Mouse (Mus musculus): ENCODE data around the gene Itga9. TPM values are rescaled to one million over a fixed set of nuclear protein-coding genes. Genes with fewer than 3 reads are reported as not detected.

The Itga9 gene
- total RNA-seq, 2 experiments from 2014 or later, result 97.8 to 111 TPM

DNA sequence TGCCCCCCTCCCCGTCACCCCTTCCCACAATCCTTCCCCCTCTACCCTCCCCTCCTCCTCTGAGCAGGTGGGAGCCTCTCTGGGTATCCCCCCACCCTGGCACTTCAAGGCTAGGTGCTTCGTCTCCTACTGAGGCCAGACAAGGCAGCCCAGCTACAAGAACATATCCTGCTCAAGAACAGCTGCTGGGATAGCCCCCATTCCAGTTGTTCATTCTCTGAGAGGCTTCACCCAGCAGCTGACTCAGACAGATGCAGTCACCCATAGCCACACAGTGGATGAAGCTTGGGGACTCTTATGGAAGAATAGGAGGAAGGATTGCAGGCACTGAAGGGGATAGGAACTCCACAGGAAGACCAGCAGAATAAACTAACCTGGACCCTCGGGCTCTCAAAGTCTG, 157.2 kb downstream of the Itga9 start:
- no peak for DNase-seq (ENCODE audit: low spot score in 2 of 2)

DNA sequence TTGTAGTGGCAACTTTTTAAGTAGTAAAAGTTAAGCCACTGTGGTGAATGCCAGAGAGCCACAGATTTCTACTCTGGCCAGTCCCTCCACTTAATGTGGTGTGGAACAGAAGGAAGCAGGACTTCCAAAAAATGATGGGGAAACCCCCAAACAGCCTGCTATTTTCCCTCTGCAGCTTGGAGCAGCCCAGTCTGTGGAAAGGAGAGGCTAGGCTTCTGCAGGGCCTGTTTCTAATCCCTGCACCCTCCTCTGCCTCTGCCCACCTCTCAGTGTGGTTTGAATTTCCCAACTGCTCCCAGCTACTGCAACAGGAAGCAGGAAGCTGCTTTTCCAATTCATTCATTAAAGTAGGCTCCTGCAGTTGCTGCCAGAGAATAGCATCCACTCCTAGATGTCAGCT, 158.6 kb downstream of the Itga9 start:
- no peak for DNase-seq (ENCODE audit: low spot score in 2 of 2)

DNA sequence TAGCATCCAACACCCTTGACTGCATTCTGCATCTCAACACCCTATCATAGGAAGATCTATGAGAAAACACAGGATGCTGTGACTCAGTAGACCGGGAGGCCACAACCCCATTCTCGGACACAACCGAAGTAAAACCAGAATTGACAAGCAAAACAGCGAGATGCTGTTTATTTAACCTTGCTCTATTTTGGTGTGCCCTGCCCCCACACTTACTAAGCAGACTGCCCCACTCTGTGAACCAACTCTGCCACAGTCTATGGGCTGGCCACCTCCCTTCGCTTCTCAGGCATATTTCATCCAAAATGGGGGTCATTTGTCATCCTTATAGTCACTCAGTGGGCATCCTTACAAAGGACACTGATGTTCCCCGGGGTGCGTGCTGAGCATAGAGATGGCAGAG, 160.5 kb downstream of the Itga9 start:
- DNase-seq (ENCODE audit: low spot score in 2 of 2), result no peak

DNA sequence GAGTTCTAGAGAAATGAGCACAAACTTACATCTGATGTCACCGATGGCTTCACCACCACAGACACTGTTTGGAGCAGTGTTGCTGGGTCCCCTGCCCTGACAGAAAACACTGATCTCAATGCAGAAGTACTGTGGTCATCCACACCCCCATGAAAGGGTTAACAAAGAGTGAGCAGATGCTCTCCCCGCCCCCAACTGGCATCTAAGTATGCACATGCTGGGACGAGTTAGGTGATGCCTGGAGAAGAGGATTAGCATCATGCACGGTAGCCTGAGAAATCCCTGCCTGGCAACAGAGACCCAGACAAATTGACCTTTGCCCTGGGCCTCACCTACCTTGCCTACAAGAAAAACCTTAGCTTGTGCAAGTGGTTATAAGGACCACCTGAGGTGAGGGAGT, 162.1 kb downstream of the Itga9 start:
- DNase-seq (ENCODE audit: low spot score in 2 of 2), result no peak

DNA sequence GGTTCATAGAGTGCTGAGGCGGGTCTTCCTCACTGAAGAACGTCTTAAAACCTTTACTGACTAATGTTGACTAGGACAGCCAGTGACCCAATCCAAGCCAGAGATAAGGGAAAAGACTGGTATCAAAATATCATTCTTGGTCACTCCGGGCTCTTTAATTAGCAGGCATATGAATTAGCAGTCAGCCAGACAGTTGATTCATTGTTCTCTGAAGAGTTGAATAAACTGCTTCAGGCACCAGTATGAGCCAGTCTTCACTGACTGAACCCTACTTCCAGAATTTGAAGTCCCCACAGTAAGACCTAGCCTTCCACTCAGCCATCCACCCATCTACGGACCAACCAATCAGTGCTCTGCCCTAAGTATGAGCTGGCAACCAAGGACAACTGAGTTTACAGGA, 163.9 kb downstream of the Itga9 start:
- no peak for DNase-seq (ENCODE audit: low spot score in 2 of 2)

DNA sequence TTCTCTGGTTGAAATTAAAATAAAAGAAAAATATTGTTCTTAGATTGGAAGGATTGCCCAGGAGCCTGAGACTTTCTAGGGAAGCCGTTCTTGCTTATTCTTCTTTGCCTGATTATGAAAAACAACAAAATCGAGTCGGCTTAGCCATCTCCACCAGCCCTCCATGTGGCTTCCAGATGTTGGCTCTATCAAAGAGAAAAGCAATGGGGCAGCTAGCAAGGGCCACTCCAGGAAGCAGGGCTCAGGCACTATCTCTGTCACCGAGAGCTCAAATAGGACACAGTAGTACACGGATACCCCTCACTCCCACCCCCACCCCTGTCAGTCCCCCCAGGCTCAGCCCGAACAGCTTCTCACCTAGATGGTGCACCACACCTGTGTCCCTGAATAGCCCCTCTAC, 168.2 kb downstream of the Itga9 start:
- no peak for DNase-seq (ENCODE audit: low spot score in 2 of 2)

DNA sequence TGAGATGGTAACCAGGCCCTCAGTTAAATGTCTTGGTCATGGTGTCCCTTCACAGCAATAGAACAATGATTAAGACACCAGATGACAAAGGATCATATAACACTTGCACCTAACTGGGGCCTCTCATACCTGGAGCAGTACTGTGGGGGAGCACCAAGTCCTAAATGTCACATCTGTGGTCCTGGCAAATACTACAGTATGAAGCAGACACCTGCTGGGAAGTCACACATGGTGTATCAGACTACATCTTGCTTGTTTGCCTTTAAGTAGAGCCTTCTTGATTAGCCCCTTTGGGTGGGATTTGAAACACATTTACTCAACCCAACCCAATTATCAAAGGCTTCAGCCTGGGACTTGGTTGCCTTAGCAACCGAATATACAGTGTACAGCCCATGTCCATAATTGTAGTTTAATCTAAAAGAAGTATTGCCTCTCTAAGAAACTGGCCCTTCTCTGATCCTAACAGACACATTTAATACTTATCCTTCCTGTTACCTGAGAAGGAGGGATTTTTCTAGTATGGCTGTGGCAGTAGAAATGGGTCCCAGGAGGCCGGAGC, 170.5 kb downstream of the Itga9 start:
- no peak for DNase-seq (ENCODE audit: low spot score in 2 of 2)

DNA sequence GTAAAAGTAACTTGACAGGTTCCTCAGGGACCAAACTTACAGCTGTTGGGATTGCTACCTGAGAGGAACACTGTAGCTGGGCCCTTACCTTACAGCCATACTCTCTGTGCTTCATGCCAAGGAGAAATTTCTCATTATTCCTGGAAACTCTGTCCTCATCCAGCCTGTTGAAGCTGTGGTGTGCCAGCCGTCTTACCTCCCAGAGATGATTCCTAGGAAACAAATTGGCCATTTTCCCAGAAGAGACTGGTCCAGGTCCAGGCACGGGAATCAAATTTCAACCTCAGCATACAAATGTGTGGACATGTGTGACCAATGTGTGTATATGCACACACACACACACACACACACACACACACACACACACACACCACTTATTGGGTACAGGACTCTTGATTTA, 172.1 kb downstream of the Itga9 start:
- no peak for DNase-seq (ENCODE audit: low spot score in 2 of 2)

DNA sequence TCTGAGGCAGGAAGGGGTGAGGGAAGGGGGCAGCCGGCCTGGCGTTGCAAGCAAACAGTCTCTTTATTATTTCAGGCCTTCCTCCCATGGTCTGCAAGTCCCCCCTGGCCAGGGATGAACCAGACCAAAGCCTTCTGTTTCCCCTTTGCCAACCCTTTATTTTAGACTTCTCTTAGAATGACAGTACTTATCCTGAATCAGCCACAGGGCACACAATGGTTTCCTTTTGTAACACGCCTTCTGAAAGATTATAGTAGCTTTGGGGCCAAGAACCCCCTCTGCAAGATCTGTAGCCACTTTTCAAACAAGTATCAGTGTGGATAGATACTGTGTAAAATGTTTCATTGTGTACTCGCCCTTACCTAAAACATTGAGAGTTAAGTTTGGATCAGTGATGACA, 178.1 kb downstream of the Itga9 start:
- no peak for DNase-seq (ENCODE audit: low spot score in 2 of 2)

DNA sequence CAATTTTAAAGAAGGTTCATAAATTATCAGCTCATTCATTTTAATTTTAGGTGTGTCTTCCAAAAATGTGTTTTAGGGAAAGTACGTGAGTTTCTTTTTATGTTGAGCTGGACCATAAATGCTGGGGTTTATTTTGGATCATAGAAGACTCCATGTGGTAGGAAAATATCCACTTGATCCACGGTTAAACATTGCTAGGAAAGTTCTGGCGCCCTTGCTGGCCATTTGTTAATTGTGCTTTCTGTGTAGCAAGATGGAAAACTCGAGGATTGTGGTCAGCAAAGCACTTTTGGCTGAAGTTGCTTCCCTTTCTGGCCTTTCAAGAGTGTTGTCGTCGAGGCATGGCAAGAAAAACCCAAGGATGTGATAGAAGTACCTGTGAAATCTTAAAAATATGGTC, 179.3 kb downstream of the Itga9 start:
- no peak for DNase-seq (ENCODE audit: low spot score in 2 of 2)

DNA sequence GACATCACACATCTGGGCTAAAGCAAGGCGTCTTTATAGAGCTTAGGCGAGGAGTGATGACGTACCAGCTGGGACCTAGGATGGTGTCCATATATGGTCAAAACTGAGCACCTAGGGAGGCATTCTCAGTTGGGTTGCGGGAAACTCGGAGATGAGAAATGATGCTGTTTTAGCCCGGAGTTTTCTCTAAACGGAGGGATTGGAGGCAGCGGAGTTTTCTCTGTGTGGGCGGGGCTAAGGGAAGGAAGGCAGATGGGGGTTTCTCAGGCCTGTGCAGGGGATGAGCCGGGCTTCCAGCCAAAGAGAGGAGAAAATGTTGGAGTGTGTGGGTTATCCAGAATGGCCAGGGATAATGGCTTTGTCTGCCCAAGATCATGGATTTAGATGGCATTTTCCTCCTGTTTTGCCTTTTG, 182.4 kb downstream of the Itga9 start:
- no peak for DNase-seq (ENCODE audit: low spot score in 2 of 2)

DNA sequence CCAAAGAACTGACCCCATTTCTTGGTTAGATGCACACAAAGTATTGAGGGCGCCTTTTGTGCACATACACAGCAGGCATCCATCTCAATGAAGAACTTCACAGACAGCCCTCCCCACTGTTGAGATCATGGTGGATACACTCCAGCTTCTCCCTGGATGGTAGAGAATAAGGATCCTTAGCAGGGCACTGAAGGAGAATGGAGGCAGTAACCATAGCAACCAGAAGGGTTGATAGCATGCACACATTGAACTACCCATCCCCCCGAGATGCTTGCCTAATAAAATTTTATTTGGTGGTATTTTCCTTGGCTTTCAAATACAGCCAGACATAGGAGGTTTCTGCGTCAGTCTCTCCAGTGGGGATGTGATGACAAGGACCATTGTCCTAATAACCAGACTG, 184.7 kb downstream of the Itga9 start:
- DNase-seq (ENCODE audit: low spot score in 2 of 2), result no peak

DNA sequence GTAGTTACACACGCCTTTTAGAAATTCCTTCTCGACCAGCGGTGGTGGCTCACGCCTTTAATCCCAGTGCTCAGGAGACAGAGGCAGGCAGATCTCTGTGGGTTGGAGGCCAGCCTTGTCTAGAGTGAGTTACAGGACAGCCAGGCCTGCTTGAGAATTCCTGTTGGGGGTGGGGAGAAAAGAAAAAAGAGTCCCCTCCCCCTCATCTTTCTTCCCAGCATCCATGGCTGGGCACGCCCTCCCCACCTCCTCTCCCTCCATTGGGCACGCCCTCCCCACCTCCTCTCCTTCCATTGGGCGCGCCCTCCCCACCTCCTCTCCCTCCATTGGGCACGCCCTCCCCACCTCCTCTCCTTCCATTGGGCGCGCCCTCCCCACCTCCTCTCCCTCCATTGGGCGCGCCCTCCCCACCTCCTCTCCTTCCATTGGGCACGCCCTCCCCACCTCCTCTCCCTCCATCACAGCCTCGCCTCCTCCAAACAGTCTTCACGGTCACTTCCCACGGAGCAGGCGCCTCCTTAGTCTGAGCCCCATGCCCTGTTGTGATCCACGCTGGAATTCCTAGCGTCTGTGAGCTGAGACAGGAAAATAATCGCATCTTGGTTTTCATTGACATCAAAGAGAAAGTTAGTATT, 186.8 kb downstream of the Itga9 start:
- DNase-seq (ENCODE audit: low spot score in 2 of 2), result no peak

DNA sequence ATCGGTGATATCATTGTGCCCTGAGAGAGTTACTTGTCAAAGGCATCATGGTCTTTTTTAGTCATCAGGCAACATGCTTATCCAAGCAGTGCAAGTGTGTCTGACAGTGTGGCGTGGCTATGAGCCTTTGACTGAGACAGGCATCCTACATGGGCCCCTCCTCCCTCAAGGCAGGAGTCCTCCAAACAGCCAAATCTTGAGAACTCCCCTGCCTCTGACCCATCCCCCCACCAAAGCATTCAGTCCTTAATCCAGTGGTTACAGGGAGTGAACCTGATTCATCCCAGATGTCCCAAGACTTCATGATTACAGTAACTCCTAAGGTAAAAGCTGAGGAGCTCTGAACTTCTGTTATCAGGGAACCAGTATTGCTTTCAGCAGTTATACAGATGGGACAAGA, 188.2 kb downstream of the Itga9 start:
- DNase-seq (ENCODE audit: low spot score in 2 of 2), result no peak

DNA sequence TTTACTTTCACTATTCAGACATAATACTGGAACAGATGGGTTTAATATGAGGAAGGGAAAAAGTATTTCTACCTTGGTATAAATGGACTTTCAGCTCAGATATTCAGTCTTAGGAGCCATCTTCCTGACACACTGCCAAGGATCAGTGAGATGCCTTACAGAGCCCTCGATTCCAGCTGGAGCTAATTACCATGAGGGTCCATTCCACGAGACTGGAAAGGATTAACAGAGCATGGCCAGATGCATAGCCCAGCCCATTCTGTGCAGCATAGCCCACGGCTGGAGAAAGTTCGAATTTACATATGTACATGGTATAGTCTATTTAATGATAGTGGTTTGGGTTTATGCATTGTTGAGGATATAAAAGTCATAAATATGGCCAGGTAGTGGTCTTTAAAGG, 188.8 kb downstream of the Itga9 start:
- no peak for DNase-seq (ENCODE audit: low spot score in 2 of 2)

DNA sequence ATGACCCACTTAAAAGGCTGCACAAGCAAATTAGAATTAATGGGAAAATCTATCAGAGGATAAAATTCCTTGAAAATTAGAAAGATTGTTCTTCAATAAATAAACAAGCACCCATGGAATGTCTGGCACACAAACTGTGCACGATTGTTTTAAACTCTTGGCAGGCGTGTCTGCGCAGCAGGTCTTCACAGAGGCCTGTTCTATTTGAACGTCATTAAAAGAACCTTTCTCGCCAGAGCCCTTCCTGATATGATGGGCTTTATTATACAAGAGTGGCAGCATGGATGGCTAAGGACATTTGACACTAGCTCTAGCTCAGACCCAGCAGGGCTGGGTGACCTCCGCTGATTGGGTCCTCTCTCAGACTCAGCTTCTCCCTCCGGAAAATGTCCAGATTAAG, 192.6 kb downstream of the Itga9 start:
- no peak for DNase-seq (ENCODE audit: low spot score in 2 of 2)

DNA sequence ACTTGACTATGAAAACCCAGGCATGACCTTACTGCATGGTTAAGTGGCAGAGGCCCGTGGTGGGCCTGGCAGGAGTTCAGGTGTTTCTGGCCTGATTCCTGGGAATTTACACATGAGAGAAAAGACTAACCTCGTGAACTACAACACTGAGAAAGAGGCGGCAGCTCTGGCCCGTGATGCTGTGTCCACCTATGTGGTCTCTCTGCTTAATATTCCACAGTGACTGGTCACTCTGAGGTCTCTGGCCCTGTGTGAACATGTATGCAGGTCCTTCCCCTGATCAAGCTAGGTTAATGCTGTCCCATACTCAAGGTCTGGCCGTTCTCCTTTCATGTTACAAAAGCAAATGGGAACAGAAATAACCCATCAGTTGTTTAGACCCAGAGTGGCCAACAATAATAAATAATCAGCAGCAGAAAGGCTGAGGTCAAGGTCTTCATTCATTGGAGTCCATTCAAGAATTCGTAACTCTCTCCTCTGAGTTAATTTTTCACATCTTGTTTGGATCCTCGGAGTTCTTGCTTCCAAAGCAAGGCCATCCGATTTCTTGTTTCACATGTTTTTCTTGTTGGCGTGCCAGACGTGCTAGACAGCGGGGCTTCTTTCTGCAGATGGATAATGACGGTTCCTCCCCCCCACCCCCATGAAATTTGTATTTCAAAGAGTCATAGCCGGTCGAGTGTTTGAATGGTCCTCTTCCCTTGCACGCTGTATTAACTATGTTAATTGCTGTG, 194.9 kb downstream of the Itga9 start:
- no peak for DNase-seq (ENCODE audit: low spot score in 2 of 2)

DNA sequence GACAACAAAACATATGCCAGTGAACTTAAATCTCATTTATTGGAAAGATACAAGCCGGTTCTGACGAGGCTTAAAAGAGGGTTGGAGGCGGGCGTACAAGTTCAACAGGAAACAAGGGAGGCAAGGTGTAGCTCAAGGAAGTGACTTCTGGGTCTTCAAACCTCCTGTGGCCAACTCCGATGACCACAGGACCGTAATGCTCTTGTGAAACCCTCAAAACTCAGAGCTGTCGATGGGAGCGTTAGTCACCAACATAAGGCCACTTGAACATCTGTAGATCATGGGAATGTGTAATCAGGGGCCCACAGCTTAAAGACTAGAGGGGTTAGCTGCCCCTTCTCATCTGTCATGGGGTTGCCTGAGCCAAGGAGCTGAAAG, 195.4 kb downstream of the Itga9 start:
- no peak for DNase-seq (ENCODE audit: low spot score in 2 of 2)

DNA sequence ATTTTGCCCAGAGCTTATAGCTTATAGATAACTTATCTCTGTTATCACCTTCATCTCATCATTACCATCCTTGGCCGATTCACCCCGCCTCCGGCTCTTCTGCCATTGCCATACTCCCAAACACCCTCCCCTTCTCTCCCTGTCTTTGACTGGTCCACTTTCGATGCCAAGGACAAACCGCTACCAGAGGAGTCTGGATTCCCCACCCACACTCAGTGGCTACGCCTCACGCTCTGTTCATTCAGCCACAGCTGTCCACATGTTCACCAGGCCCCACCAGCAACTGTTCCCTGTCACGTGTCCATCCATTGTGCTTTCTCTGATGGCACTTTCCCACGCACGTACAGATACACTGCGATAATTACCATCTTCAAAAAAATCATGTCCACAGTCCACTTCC, 195.9 kb downstream of the Itga9 start:
- DNase-seq (ENCODE audit: low spot score in 2 of 2), result no peak

DNA sequence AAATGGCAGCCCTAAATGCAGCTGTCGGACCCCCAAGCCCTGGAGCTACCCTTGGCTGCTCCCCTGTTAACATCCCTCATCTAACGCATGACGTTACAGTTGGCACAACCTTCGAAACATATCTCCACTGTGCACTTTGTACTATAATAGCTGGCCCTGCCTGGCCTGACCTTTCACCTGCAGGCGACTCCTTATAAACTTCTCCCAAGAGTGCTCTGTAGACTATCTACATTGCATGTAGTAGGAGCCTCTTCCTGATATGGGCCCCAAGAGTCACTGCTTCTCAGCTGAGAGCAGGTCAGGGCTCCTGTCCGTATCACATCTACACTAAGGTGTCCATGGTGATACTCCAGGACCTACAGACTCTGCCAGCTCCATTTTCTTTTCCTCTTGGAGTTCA, 199.2 kb downstream of the Itga9 start:
- DNase-seq (ENCODE audit: low spot score in 2 of 2), result no peak

DNA sequence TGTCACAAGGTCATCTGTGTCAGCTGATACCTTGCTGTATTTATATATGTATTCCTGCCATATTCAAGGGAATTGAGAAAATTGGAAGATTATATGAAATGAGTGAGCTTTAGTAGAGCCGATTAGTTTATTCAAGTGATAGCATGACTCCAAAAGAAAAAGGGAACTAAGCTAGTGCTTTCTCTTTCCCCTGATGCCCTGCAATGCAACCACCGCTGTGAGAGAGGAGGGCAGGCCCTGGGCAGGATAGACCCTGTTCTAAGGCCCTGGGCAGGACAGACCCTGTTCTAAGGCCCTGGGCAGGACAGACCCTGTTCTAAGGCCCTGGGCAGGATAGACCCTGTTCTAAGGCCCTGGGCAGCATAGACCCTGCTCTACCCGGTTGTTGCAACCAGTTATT, 201.2 kb downstream of the Itga9 start:
- no peak for DNase-seq (ENCODE audit: low spot score in 2 of 2)

DNA sequence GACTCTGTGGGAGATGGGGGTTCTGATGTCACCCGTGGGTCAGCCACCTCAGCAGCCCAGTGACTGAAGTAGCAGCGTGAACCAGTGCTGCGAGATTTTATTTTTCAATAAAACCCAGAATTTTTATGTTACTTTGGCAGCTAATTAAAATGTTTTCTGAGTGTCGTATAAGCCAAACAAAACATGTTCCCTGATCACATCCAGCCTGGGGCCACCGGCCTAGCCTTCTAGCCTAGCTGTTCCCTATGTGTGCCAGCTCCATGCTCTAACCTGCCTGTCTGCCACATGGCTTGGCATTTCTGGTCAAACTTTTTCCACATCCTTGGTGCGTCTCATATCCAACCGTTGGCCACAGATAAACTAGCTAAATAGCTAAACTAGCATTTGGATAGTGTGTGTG, 205.7 kb downstream of the Itga9 start:
- DNase-seq (ENCODE audit: low spot score in 2 of 2), result no peak

DNA sequence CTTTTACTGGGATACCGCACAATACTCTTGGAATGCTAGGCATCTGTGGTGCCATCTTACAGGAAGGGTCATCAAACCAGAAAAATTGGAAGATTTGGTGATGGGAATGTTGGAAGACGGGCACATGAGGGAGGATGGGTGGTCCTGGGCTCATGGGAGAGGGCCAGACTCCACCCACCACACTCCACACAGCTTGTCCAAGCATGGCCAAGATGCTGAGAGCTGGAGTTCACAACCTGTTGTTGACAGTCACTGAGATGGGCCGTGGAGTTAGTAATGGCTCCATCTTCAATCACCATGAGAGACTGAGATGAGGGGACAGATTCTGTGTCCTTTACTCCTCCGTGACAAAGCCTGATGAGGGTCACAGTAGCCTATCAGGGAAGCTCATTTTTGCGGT, 207.0 kb downstream of the Itga9 start:
- DNase-seq (ENCODE audit: low spot score in 2 of 2), result no peak
